Mouse (Mus musculus) heart, postnatal 10 days (tissue): ENCODE measurements at regions not wholly inside any gene's neighbourhood (a gene's known extent, or its start where the extent isn't known, plus 50 kb on each side); places are given as distances from the start of the nearest gene placed in this dataset.

Experiments used
- DNase-seq, 2 experiments: peaks; one replicate each; pipeline ENCODE4 v3.0.0; 2021
- intact Hi-C: fragments of 180-260 bp; cut with DNase I; formaldehyde crosslinking; loops from one replicate; pipeline ENCODE4 v1.15.1; 2025

GRCm38 (mm10) chr19:52321626-52322025, 57.5 kb downstream of the Ins1 start:
- no peak for DNase-seq
- intact Hi-C loops = no loop called here

GRCm38 (mm10) chr19:52331398-52331797, 67.3 kb downstream of the Ins1 start:
- intact Hi-C loops = no loop called here
- DNase-seq = no peak

GRCm38 (mm10) chr19:52355175-52355574, 91.1 kb downstream of the Ins1 start:
- DNase-seq = no peak
- intact Hi-C loops = no loop called here

- DNase-seq = no peak
- intact Hi-C loops = no loop called here
Measured at GRCm38 (mm10) chr19:52374892-52375578, 110.9 kb downstream of the Ins1 start.

- intact Hi-C loops = no loop called here
- DNase-seq = no peak
Measured at GRCm38 (mm10) chr19:52406653-52407052, 142.6 kb downstream of the Ins1 start.

- no peak for DNase-seq
Measured at GRCm38 (mm10) chr19:52428768-52429167, 164.7 kb downstream of the Ins1 start.

GRCm38 (mm10) chr19:52442523-52442922, 178.4 kb downstream of the Ins1 start:
- intact Hi-C loops = no loop called here
- DNase-seq = peak in 1 of 2 experiments; percentile 2

More at GRCm38 (mm10) chr19:52428768-52429167, 164.7 kb downstream of the Ins1 start:
- intact Hi-C loops = no loop called here

- no peak for DNase-seq
- intact Hi-C loops = no loop called here
Measured at GRCm38 (mm10) chr19:52448931-52449330, 184.8 kb downstream of the Ins1 start.

- intact Hi-C loops = no loop called here
- no peak for DNase-seq
Measured at GRCm38 (mm10) chr19:52449392-52449791, 185.3 kb downstream of the Ins1 start.
